Mouse (Mus musculus) heart, postnatal 36 days (tissue): Measurements from ENCODE around the gene Atp4a. TPM values are rescaled to one million over a fixed set of nuclear protein-coding genes. Genes with fewer than 3 reads are reported as not detected.

Experiments
- total RNA-seq, 2 experiments: library from RNA; stranded (reverse); gene quantifications; 2 replicates each; pipeline ENCODE4 v1.2.3; 2021

The Atp4a gene
- total RNA-seq, 2 experiments from 2014 or later: 0.14 TPM; not detected in 1

Other genes with a start within 250 kb of the Atp4a start
- gene Prodh2, start 218.6 kb upstream of the Atp4a start, total RNA-seq: not detected
- under 1 TPM; 0.56 to 0.89 TPM for gene Arhgap33, start 177.1 kb upstream of the Atp4a start, total RNA-seq
- 100 to 1,000 TPM; 749 to 757 TPM for gene Hspb6, start 160.0 kb upstream of the Atp4a start, total RNA-seq
- 1 to 10 TPM; 3.3 to 5.4 TPM for gene Proser3, start 159.9 kb upstream of the Atp4a start, total RNA-seq
- gene Lin37, start 152.4 kb upstream of the Atp4a start, total RNA-seq: 10 to 100 TPM; 13.4 to 16.0 TPM
- 10 to 100 TPM; 62.9 to 63.4 TPM for gene U2af1l4, start 148.9 kb upstream of the Atp4a start, total RNA-seq
- 1 to 10 TPM; 1.4 to 1.6 TPM for gene Gm49396, start 148.9 kb upstream of the Atp4a start, total RNA-seq
- 10 to 100 TPM; 75.8 to 81.6 TPM for gene Psenen, start 148.6 kb upstream of the Atp4a start, total RNA-seq
- 1 to 10 TPM in 1 of 2 experiments, under 1 TPM in 1; 0.67 to 1.2 TPM for gene Igflr1, start 146.8 kb upstream of the Atp4a start, total RNA-seq
- 10 to 100 TPM; 18.5 to 20.5 TPM for gene Kmt2b, start 123.5 kb upstream of the Atp4a start, total RNA-seq
- gene Zbtb32, start 113.3 kb upstream of the Atp4a start, total RNA-seq: not detected
- under 1 TPM; 0.19 to 0.56 TPM for gene Upk1a, start 99.4 kb upstream of the Atp4a start, total RNA-seq
- gene Cox6b1, start 86.1 kb upstream of the Atp4a start, total RNA-seq: 1,000 to 10,000 TPM; 4,758 to 4,785 TPM
- not detected for gene Etv2, start 76.4 kb upstream of the Atp4a start, total RNA-seq
- 10 to 100 TPM; 51.9 to 54.5 TPM for gene Rbm42, start 61.9 kb upstream of the Atp4a start, total RNA-seq
- gene Haus5, start 47.2 kb upstream of the Atp4a start, total RNA-seq: 1 to 10 TPM; 6.0 to 6.4 TPM
- gene Pmis2, start 40.6 kb upstream of the Atp4a start, total RNA-seq: under 1 TPM in 1 of 2 experiments, not detected in 1; 0.49 TPM
- not detected for gene 2200002J24Rik, start 13.3 kb upstream of the Atp4a start, total RNA-seq
- 100 to 1,000 TPM; 236 to 272 TPM for gene Tmem147, start 17.3 kb downstream of the Atp4a start, total RNA-seq
- not detected for gene Gapdhs, start 31.5 kb downstream of the Atp4a start, total RNA-seq
- 1 to 10 TPM; 1.7 to 2.9 TPM for gene Sbsn, start 39.3 kb downstream of the Atp4a start, total RNA-seq
- gene Dmkn, start 51.5 kb downstream of the Atp4a start, total RNA-seq: 1 to 10 TPM in 1 of 2 experiments, under 1 TPM in 1; 0.73 to 3.4 TPM
- not detected for gene Krtdap, start 75.7 kb downstream of the Atp4a start, total RNA-seq
- gene Ffar2, start 111.6 kb downstream of the Atp4a start, total RNA-seq: under 1 TPM in 1 of 2 experiments, not detected in 1; 0.14 TPM
- not detected for gene Ffar3, start 144.0 kb downstream of the Atp4a start, total RNA-seq
- gene Ffar1, start 149.4 kb downstream of the Atp4a start, total RNA-seq: not detected
- 1 to 10 TPM in 1 of 2 experiments, under 1 TPM in 1; 0.46 to 1.7 TPM for gene Cd22, start 168.1 kb downstream of the Atp4a start, total RNA-seq
- not detected for gene Mag, start 202.7 kb downstream of the Atp4a start, total RNA-seq
- gene Hamp2, start 212.5 kb downstream of the Atp4a start, total RNA-seq: 1 to 10 TPM; 2.9 to 4.6 TPM
- gene Hamp, start 231.8 kb downstream of the Atp4a start, total RNA-seq: 10 to 100 TPM; 20.2 to 36.3 TPM
- 100 to 1,000 TPM; 107 to 112 TPM for gene Usf2, start 244.6 kb downstream of the Atp4a start, total RNA-seq